Mouse (Mus musculus) stomach, postnatal 0 days (tissue): ENCODE measurements around the gene Mypop.

ENCODE experiments used
- CTCF ChIP-seq: IDR thresholded peaks from 2 replicates; pipeline ENCODE4 v1.5.1; 2016; ENCODE audit warnings: antibody characterized with exemption, low read depth, mild to moderate bottlenecking, moderate library complexity
- EP300 ChIP-seq: optimal IDR thresholded peaks from 2 replicates; pipeline ENCODE3; 2016; ENCODE audit warnings: antibody characterized with exemption

DNA sequence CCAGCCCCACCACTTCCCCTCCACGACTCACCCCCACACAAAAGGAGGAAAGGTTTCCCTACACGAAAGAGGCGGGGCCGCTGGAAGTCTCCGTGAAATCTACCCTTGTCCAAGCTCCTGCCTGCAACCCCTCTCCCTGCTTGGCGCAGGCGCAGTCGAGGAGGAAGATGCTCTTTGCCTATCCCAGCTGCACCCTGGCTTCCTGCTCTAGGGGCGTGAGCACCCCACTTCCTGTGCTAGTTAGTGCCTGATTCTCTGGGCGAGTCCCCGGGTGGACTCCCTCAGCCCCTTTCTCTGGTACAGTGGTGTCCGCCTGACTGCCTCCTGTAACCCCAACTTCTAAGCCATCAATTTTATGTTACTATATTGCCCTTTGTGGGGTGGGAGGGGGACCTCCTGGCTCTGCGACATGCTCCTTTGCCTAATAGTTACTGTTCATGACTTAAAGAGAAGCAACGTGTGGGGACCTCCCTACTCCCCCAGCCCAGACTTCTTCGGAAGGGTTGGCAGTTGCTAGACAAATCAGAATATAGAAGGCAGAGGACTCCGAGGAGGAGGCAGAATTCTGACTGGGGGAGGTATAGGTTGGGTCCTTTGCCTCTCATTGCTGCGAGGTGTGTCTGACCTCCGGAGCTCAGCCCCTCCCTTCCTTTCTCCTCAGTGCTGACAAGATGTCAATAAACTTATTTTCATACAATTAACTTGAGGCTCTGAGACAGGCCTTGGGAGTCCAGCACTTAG is 10.2 kb downstream of the Mypop start:
- TF ChIP-seq CTCF (no peak), EP300 (no peak)
